Mouse (Mus musculus) brain, embryonic 14.5 days (tissue): ENCODE data around the gene Zcchc9.

Experiments used
- CTCF ChIP-seq: fragments of 200-500 bp; IDR thresholded peaks from 2 replicates; pipeline ENCODE4 v1.5.1; 2012; ENCODE audit warnings: inconsistent platforms, mild to moderate bottlenecking, moderate library complexity, borderline replicate concordance; ENCODE audit not compliant: insufficient read depth, insufficient read length; ENCODE audit errors: extremely low read depth
- POLR2A ChIP-seq: fragments of 200-500 bp; IDR thresholded peaks from 2 replicates; pipeline ENCODE4 v1.6.1; 2012; ENCODE audit warnings: mild to moderate bottlenecking, inconsistent platforms, borderline replicate concordance; ENCODE audit not compliant: poor library complexity, insufficient read depth, insufficient read length, severe bottlenecking; ENCODE audit errors: extremely low read depth

DNA sequence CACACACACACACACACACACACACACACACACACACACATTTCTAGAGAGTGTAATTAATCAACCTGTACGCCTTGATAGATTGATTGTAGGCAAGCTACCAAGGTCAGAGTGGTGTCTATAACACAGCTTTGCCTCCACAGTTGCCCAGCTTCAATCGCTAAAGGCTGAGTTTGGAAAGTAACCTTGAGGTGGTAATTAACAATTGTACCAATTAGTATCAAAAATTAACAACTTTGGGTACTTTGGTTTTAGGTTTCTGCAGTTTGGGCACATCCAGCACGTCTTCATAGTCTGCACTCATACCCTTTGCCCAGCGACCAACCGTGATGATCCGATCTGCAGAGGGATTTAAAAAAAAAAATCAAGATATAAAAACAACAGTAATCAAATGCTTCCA is 10.6 kb downstream of the Zcchc9 start:
- TF ChIP-seq CTCF (no peak), POLR2A (no peak)
